In genomic region chr10:84371230-84371629, GRCm38 (mm10) we compare ENCODE assay signal across 21 mouse cellular contexts.
DNase-seq lines count a peak whose midpoint lies in the region; ATAC-seq and TF ChIP-seq lines count a peak whose summit lies in the region.
"Had no signal": no experiment of that assay in that cellular context is flagged by ENCODE, and none has a peak within 500 bp of the region (broad histone marks: within the 10 kb centered on the region; RNA-seq: fewer than 3 reads in every experiment).

No protein-coding gene starts in this region.

- TF ChIP-seq CTCF in forebrain, postnatal 0 days (IDR thresholded peaks at IDR 0.05; ENCODE audit: low read depth): no peak

- H3K27me3 ChIP-seq in forebrain, embryonic 13.5 days: no peaks in the 10 kb centered on the region
- H3K27me3 ChIP-seq in forebrain, postnatal 0 days (ENCODE audit: insufficient read depth, low read length): no peaks in the 10 kb centered on the region
- no peaks in the 10 kb centered on the region for H3K27me3 ChIP-seq in hindbrain, embryonic 13.5 days
- no peaks in the 10 kb centered on the region for H3K27me3 ChIP-seq in hindbrain, embryonic 14.5 days (ENCODE audit: control insufficient read depth, insufficient read depth, low read length)
- no peaks in the 10 kb centered on the region for H3K27me3 ChIP-seq in neural tube, embryonic 13.5 days
- H3K27me3 ChIP-seq in neural tube, embryonic 15.5 days (replicated peaks): no peaks in the 10 kb centered on the region
- H3K27me3 ChIP-seq: heart, embryonic 15.5 days; liver, embryonic 12.5 days had no signal

- ATAC-seq in forebrain, embryonic 13.5 days: no peak
- ATAC-seq in forebrain, postnatal 0 days: no peak
- ATAC-seq in hindbrain, embryonic 13.5 days (ENCODE audit: low FRiP score): no peak
- ATAC-seq in hindbrain, embryonic 14.5 days (ENCODE audit: low FRiP score): no peak
- no peak for ATAC-seq in neural tube, embryonic 13.5 days (ENCODE audit: low read depth)
- no peak for ATAC-seq in neural tube, embryonic 15.5 days (ENCODE audit: low FRiP score)
- ATAC-seq: CD4-positive, CD25-positive, alpha-beta regulatory T cell, adult 4 months; intestine, postnatal 0 days; liver, embryonic 12.5 days; liver, postnatal 0 days had no signal

- H3K27ac ChIP-seq in forebrain, embryonic 13.5 days: 0 out of 2 replicates have a peak overlapping the region, but pooled peaks have one; percentile 73
- no peak overlapping the region for H3K27ac ChIP-seq in forebrain, postnatal 0 days (ENCODE audit: low read depth, low read length)
- peak overlapping the region; percentile 70 for H3K27ac ChIP-seq in hindbrain, embryonic 13.5 days
- no peak overlapping the region for H3K27ac ChIP-seq in hindbrain, embryonic 14.5 days
- 0 out of 2 replicates have a peak overlapping the region, but pooled peaks have one; percentile 68 for H3K27ac ChIP-seq in neural tube, embryonic 13.5 days (replicated peaks)
- H3K27ac ChIP-seq in neural tube, embryonic 15.5 days (replicated peaks): 0 out of 2 replicates have a peak overlapping the region, but pooled peaks have one; percentile 54
- H3K27ac ChIP-seq: heart, embryonic 15.5 days; liver, embryonic 12.5 days had no signal

- H3K36me3 ChIP-seq in forebrain, embryonic 13.5 days (ENCODE audit: poor library complexity, severe bottlenecking): peaks cover 20% of the 10 kb centered on the region
- peaks cover 24% of the 10 kb centered on the region for H3K36me3 ChIP-seq in forebrain, postnatal 0 days (ENCODE audit: insufficient read depth)
- H3K36me3 ChIP-seq in hindbrain, embryonic 13.5 days: peaks cover 32% of the 10 kb centered on the region
- H3K36me3 ChIP-seq in hindbrain, embryonic 14.5 days (replicated peaks; ENCODE audit: control insufficient read depth, insufficient read depth): peaks cover 12% of the 10 kb centered on the region; the same call in 1 of the 2 replicates
- peaks cover 31% of the 10 kb centered on the region for H3K36me3 ChIP-seq in neural tube, embryonic 13.5 days
- peaks cover 17% of the 10 kb centered on the region for H3K36me3 ChIP-seq in neural tube, embryonic 15.5 days

- no peak overlapping the region for H3K4me3 ChIP-seq in forebrain, embryonic 13.5 days
- no peak overlapping the region for H3K4me3 ChIP-seq in forebrain, postnatal 0 days (ENCODE audit: low read depth, low read length)
- no peak overlapping the region for H3K4me3 ChIP-seq in hindbrain, embryonic 13.5 days
- H3K4me3 ChIP-seq in hindbrain, embryonic 14.5 days (replicated peaks; ENCODE audit: low read length): no peak overlapping the region
- H3K4me3 ChIP-seq in neural tube, embryonic 13.5 days: no peak overlapping the region
- no peak overlapping the region for H3K4me3 ChIP-seq in neural tube, embryonic 15.5 days (replicated peaks)
- H3K4me3 ChIP-seq: heart, embryonic 15.5 days; liver, embryonic 12.5 days; megakaryocyte, embryonic 14.5 days; myocyte had no signal

- H3K4me2 ChIP-seq in forebrain, embryonic 13.5 days: no peak overlapping the region
- no peak overlapping the region for H3K4me2 ChIP-seq in forebrain, postnatal 0 days (ENCODE audit: low read depth)
- no peak overlapping the region for H3K4me2 ChIP-seq in hindbrain, embryonic 13.5 days
- no peak overlapping the region for H3K4me2 ChIP-seq in hindbrain, embryonic 14.5 days (replicated peaks)
- H3K4me2 ChIP-seq in neural tube, embryonic 13.5 days: no peak overlapping the region
- no peak overlapping the region for H3K4me2 ChIP-seq in neural tube, embryonic 15.5 days
- H3K4me2 ChIP-seq: heart, embryonic 15.5 days; liver, embryonic 12.5 days had no signal

- WGBS in forebrain, embryonic 13.5 days: 67% methylated on average over 4 of the region's 4 CpGs
- 53% methylated on average over 4 of the region's 4 CpGs for WGBS in forebrain, postnatal 0 days
- 65% methylated on average over 4 of the region's 4 CpGs for WGBS in hindbrain, embryonic 13.5 days
- WGBS in hindbrain, embryonic 14.5 days: 49% methylated on average over 4 of the region's 4 CpGs
- WGBS in neural tube, embryonic 13.5 days: 50% methylated on average over 4 of the region's 4 CpGs
- WGBS in neural tube, embryonic 15.5 days: 57% methylated on average over 4 of the region's 4 CpGs

- H3K9ac ChIP-seq in forebrain, embryonic 13.5 days: no peak overlapping the region
- no peak overlapping the region for H3K9ac ChIP-seq in forebrain, postnatal 0 days
- H3K9ac ChIP-seq in hindbrain, embryonic 13.5 days: no peak overlapping the region
- H3K9ac ChIP-seq in hindbrain, embryonic 14.5 days: no peak overlapping the region
- no peak overlapping the region for H3K9ac ChIP-seq in neural tube, embryonic 13.5 days
- H3K9ac ChIP-seq in neural tube, embryonic 15.5 days (replicated peaks): no peak overlapping the region
- H3K9ac ChIP-seq: heart, embryonic 15.5 days; liver, embryonic 12.5 days; liver, postnatal 0 days had no signal

- H3K9me3 ChIP-seq in forebrain, embryonic 13.5 days (replicated peaks): no peaks in the 10 kb centered on the region
- H3K9me3 ChIP-seq in forebrain, postnatal 0 days (ENCODE audit: low read length): no peaks in the 10 kb centered on the region
- no peaks in the 10 kb centered on the region for H3K9me3 ChIP-seq in hindbrain, embryonic 13.5 days
- H3K9me3 ChIP-seq in hindbrain, embryonic 14.5 days (ENCODE audit: control insufficient read depth, low read length): no peaks in the 10 kb centered on the region
- no peaks in the 10 kb centered on the region for H3K9me3 ChIP-seq in neural tube, embryonic 13.5 days
- H3K9me3 ChIP-seq in neural tube, embryonic 15.5 days (replicated peaks): no peaks in the 10 kb centered on the region
- H3K9me3 ChIP-seq: heart, embryonic 15.5 days; liver, embryonic 12.5 days had no signal

- H3K4me1 ChIP-seq in forebrain, embryonic 13.5 days: peaks cover 26% of the 10 kb centered on the region
- peaks cover 10% of the 10 kb centered on the region for H3K4me1 ChIP-seq in forebrain, postnatal 0 days (ENCODE audit: insufficient read depth)
- H3K4me1 ChIP-seq in hindbrain, embryonic 13.5 days (replicated peaks): peaks cover 23% of the 10 kb centered on the region
- peaks cover 16% of the 10 kb centered on the region for H3K4me1 ChIP-seq in hindbrain, embryonic 14.5 days (replicated peaks; ENCODE audit: control insufficient read depth, insufficient read depth, low read length)
- peaks cover 22% of the 10 kb centered on the region for H3K4me1 ChIP-seq in neural tube, embryonic 13.5 days (replicated peaks)
- H3K4me1 ChIP-seq in neural tube, embryonic 15.5 days: peaks cover 18% of the 10 kb centered on the region
- H3K4me1 ChIP-seq: liver, embryonic 12.5 days had no signal

- no peak for DNase-seq in forebrain, postnatal 0 days
- DNase-seq in hindbrain, embryonic 14.5 days (ENCODE audit: low spot score): no peak
- DNase-seq in neural tube, embryonic 10.5 days (ENCODE audit: extremely low spot score, low spot score): no peak
- DNase-seq in lung, postnatal 25 days (ENCODE audit: low spot score): no peak
- DNase-seq: adrenal gland, postnatal 14 days; kidney, adult 9 months; kidney, postnatal 10 days; liver, postnatal 0 days; lung, postnatal 4 days; retina, postnatal 1 day; right cerebral cortex, postnatal 14 days had no signal

Comparison
In these comparisons a context has a peak if more than half of its experiments do, and no peak if none do; other contexts are left out.
1. H3K27ac ChIP-seq: peak in forebrain, embryonic 13.5 days (single experiment), hindbrain, embryonic 13.5 days (single experiment), neural tube, embryonic 13.5 days (single experiment) and neural tube, embryonic 15.5 days (single experiment); none in forebrain, postnatal 0 days (single experiment) and hindbrain, embryonic 14.5 days (single experiment).